Mouse (Mus musculus): ENCODE data around the gene Sppl2c. TPM values are rescaled to one million over a fixed set of nuclear protein-coding genes. Genes with fewer than 3 reads are reported as not detected.

Sppl2c gene
- polyA plus RNA-seq, 1 experiment from 2014 or later = not detected

DNA sequence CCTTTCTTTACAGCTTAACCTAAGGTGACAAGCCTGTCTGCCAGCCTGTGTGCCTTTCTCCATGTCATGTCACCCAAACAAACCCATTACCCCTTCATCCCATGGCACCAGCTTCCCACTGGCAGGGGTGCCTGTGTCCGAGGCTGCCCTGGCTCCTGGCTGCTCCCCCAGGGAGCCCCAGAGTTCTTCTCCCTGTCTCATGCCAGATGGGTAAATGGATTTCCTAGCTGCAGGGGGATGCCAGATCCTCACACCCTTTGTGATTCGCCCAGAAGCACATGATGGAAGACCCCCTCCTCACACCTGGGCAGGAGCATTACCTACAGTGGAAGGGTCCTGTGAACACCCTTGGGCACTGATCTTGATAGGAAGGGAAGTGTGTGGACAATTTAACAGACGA, 29.7 kb upstream of the Sppl2c start:
- Histone ChIP-seq H3K4me1 (ENCODE audit: control insufficient read depth, insufficient read depth, low read length) (peaks cover 19% of the 10 kb centered on the region; the same call in 1 of the 2 replicates), H3K9me3 (ENCODE audit: control insufficient read depth, low read length) (no peaks in the 10 kb centered on the region), H3K9ac (replicated peaks; ENCODE audit: low read length) (no peak overlapping the region), H3K4me3 (replicated peaks; ENCODE audit: low read depth, low read length) (no peak overlapping the region), H3K36me3 (ENCODE audit: control insufficient read depth, insufficient read depth, low read length) (no peaks in the 10 kb centered on the region), H3K27ac (replicated peaks; ENCODE audit: low read depth, low read length) (no peak overlapping the region), H3K27me3 (ENCODE audit: control insufficient read depth, insufficient read depth, low read length) (no peaks in the 10 kb centered on the region), H3K4me2 (ENCODE audit: low read length) (no peak overlapping the region)
- no peak for ATAC-seq (ENCODE audit: low FRiP score, low TSS enrichment)
- DNase-seq = no peak
- WGBS = 74% methylated on average over 3 of the region's 3 CpGs

DNA sequence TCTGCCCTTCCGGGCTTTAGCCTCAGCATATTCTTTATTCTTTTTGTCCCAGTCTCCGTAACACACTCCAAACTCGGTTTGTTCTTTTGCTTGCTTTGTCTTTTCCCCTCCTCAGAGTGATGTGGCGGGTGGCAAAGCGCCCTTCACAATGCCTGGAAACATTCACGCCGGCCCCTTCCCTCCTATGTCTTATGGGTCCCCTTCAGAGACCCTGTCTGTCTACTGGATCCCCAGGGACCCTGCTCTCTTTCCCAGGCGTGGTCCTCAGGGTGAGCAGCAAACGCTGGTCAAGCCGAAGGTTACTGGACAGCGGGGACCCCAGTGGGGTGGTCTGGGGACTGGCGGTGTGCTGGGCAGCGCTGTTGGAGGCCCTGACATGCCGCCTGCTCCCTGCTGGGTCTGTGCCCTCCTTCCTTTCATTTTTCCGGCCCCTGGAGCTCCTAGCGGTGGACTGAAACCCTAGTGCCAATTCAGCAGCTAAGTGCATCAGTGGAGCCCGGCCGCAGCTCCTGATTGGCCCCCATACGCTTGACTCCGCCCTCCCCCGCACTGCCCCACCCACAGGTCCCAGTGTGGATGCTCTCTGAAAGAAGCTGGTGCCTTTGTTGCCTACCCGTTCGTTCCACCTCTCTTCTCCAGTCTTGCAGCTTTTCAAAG, 28.4 kb upstream of the Sppl2c start:
- WGBS = under 1% methylated on average over 23 of the region's 23 CpGs
- Histone ChIP-seq H3K4me2 (ENCODE audit: low read length) (peak overlapping the region; percentile 82), H3K9ac (replicated peaks; ENCODE audit: low read length) (peak overlapping the region; percentile 64)

DNA sequence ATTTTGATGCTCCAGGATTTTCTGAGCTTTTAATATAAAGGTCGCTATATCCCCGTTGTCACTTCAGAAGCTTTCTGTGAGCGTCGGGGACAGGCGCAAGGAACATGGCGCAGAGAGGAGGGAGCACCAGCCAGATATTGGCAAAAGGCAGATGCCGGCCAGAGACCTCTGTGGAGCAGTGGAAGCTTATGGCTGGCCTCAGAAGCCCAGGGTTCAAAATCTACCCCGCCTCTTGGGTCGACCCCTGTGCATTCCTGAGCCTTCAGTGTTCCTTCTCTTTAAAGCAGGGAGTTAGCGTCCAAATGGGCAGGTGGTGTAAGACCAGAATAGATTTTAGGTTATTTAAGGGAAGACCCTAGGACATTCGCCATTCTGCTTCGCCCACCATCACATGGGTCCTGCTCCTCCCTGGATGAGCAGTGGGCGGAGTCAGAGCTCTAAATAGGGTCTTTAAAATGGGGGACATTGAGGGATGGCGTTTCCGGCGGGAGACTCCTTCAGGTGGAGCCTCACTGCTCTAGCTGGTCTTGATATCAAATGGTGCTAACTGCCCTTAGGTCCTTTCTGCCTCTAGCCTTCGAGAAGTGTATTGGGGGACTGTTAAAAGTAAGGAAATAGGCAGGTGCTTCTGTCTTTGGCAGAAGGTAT, 27.7 kb upstream of the Sppl2c start:
- Histone ChIP-seq H3K27me3 (ENCODE audit: control insufficient read depth, insufficient read depth, low read length) (no peaks in the 10 kb centered on the region), H3K4me3 (replicated peaks; ENCODE audit: low read depth, low read length) (peak overlapping the region; percentile 39), H3K9ac (replicated peaks; ENCODE audit: low read length) (peak overlapping the region; percentile 64), H3K9me3 (ENCODE audit: control insufficient read depth, low read length) (no peaks in the 10 kb centered on the region), H3K27ac (replicated peaks; ENCODE audit: low read depth, low read length) (peak overlapping the region; percentile 86), H3K36me3 (ENCODE audit: control insufficient read depth, insufficient read depth, low read length) (no peaks in the 10 kb centered on the region), H3K4me1 (ENCODE audit: control insufficient read depth, insufficient read depth, low read length) (peaks cover 19% of the 10 kb centered on the region; the same call in 1 of the 2 replicates), H3K4me2 (ENCODE audit: low read length) (peak overlapping the region; percentile 82)
- DNase-seq (peak; percentile 72), ATAC-seq (ENCODE audit: low FRiP score, low TSS enrichment) (peak; percentile 49; the same call in 1 of the 2 replicates)
- WGBS = 5% methylated on average over 17 of the region's 17 CpGs

More for the DNA sequence above, 28.4 kb upstream of the Sppl2c start:
- DNase-seq (peak; percentile 94), ATAC-seq (ENCODE audit: low FRiP score, low TSS enrichment) (peak; percentile 94)
- H3K36me3 ChIP-seq (ENCODE audit: control insufficient read depth, insufficient read depth, low read length) = no peaks in the 10 kb centered on the region
- H3K4me1 ChIP-seq (ENCODE audit: control insufficient read depth, insufficient read depth, low read length) = peaks cover 19% of the 10 kb centered on the region; the same call in 1 of the 2 replicates
- peak overlapping the region; percentile 39 for H3K4me3 ChIP-seq (replicated peaks; ENCODE audit: low read depth, low read length)
- H3K27ac ChIP-seq (replicated peaks; ENCODE audit: low read depth, low read length) = peak overlapping the region; percentile 86
- H3K9me3 ChIP-seq (ENCODE audit: control insufficient read depth, low read length) = no peaks in the 10 kb centered on the region
- no peaks in the 10 kb centered on the region for H3K27me3 ChIP-seq (ENCODE audit: control insufficient read depth, insufficient read depth, low read length)

DNA sequence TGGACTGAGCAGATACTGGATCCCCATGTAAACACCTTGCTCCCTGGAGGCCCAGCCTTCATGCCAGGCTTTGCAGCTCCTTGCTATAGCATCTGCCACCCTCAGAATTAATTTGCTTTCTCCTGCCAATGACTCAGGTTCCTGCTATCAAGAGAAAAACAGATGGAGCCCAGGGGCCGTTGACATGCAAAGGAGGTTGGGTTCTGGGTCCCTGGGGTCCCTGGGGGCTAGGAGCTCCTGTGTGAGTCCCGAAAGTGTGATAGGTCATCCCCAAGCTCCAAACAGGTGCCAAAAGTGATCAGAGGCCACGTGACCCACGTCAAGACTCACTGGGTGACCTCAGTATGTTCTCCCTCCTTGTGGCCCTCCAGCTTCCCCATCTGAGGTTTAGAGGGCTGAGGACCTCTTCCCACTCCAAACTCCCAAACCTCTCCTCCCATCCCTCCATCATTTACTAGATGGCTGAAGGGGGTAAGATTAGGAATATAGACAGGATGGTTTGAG, 26.3 kb upstream of the Sppl2c start:
- WGBS = 81% methylated on average over 4 of the region's 4 CpGs

DNA sequence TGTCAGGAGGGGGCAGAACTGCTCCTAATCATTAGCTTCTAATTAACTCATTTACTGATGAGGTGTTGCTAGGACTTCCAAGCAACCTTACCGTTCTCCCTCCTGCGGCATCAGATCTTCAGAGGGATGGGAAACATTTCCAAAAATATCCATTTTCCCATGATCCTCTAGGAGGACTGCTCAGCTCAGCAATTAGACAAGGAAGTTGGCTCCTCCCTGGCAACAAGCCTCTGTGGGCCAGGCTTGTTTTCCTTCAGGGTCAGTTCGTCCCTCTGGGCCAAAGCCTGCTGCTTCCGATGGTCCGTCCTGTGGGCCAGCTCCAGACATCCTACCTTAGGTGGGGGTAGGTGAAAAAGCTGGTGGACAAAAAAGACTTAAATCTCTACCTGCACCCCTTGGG, 25.0 kb upstream of the Sppl2c start:
- WGBS = 88% methylated on average over 5 of the region's 5 CpGs
- no peak overlapping the region for H3K27ac ChIP-seq (replicated peaks; ENCODE audit: low read depth, low read length)
- H3K4me3 ChIP-seq (replicated peaks; ENCODE audit: low read depth, low read length) = no peak overlapping the region
- no peaks in the 10 kb centered on the region for H3K27me3 ChIP-seq (ENCODE audit: control insufficient read depth, insufficient read depth, low read length)
- H3K36me3 ChIP-seq (ENCODE audit: control insufficient read depth, insufficient read depth, low read length) = no peaks in the 10 kb centered on the region
- no peaks in the 10 kb centered on the region for H3K9me3 ChIP-seq (ENCODE audit: control insufficient read depth, low read length)
- H3K4me2 ChIP-seq (ENCODE audit: low read length) = no peak overlapping the region
- H3K9ac ChIP-seq (replicated peaks; ENCODE audit: low read length) = no peak overlapping the region
- ATAC-seq (ENCODE audit: low FRiP score, low TSS enrichment) (no peak), DNase-seq (no peak)
- H3K4me1 ChIP-seq (ENCODE audit: control insufficient read depth, insufficient read depth, low read length) = peaks cover 19% of the 10 kb centered on the region; the same call in 1 of the 2 replicates

More for the DNA sequence above, 26.3 kb upstream of the Sppl2c start:
- no peak overlapping the region for H3K27ac ChIP-seq (replicated peaks; ENCODE audit: low read depth, low read length)
- DNase-seq (no peak), ATAC-seq (ENCODE audit: low FRiP score, low TSS enrichment) (no peak)
- H3K36me3 ChIP-seq (ENCODE audit: control insufficient read depth, insufficient read depth, low read length) = no peaks in the 10 kb centered on the region
- H3K9me3 ChIP-seq (ENCODE audit: control insufficient read depth, low read length) = no peaks in the 10 kb centered on the region
- no peaks in the 10 kb centered on the region for H3K27me3 ChIP-seq (ENCODE audit: control insufficient read depth, insufficient read depth, low read length)
- H3K4me2 ChIP-seq (ENCODE audit: low read length) = no peak overlapping the region
- H3K4me3 ChIP-seq (replicated peaks; ENCODE audit: low read depth, low read length) = no peak overlapping the region
- no peak overlapping the region for H3K9ac ChIP-seq (replicated peaks; ENCODE audit: low read length)
- peaks cover 19% of the 10 kb centered on the region; the same call in 1 of the 2 replicates for H3K4me1 ChIP-seq (ENCODE audit: control insufficient read depth, insufficient read depth, low read length)

DNA sequence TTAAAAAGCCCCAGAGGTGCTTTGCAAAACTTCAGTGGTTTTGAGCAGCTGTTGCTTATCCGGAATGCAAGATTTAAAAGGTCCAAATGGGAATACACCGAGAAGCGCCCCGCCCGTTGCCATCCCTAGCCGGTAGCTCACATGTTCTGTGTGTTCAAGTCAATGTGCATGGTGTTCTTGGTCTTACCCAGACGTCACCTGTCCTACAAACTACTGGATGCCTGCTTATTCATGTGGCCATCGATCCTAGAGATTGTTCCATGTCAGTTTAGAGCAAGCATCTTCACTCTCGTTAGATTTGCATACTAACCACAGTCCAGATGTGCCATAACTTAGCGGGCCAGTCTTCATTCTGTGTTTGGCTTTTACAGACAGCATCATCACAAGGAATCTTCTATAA, 21.9 kb upstream of the Sppl2c start:
- H3K4me1 ChIP-seq (ENCODE audit: control insufficient read depth, insufficient read depth, low read length) = peaks cover under 1% of the 10 kb centered on the region; the same call in 1 of the 2 replicates
- no peaks in the 10 kb centered on the region for H3K36me3 ChIP-seq (ENCODE audit: control insufficient read depth, insufficient read depth, low read length)
- 90% methylated on average over 10 of the region's 10 CpGs for WGBS
- ATAC-seq (ENCODE audit: low FRiP score, low TSS enrichment) (no peak), DNase-seq (no peak)
- H3K27me3 ChIP-seq (ENCODE audit: control insufficient read depth, insufficient read depth, low read length) = no peaks in the 10 kb centered on the region
- no peaks in the 10 kb centered on the region for H3K9me3 ChIP-seq (ENCODE audit: control insufficient read depth, low read length)
- no peak overlapping the region for H3K9ac ChIP-seq (replicated peaks; ENCODE audit: low read length)
- no peak overlapping the region for H3K4me3 ChIP-seq (replicated peaks; ENCODE audit: low read depth, low read length)
- no peak overlapping the region for H3K27ac ChIP-seq (replicated peaks; ENCODE audit: low read depth, low read length)
- H3K4me2 ChIP-seq (ENCODE audit: low read length) = no peak overlapping the region

DNA sequence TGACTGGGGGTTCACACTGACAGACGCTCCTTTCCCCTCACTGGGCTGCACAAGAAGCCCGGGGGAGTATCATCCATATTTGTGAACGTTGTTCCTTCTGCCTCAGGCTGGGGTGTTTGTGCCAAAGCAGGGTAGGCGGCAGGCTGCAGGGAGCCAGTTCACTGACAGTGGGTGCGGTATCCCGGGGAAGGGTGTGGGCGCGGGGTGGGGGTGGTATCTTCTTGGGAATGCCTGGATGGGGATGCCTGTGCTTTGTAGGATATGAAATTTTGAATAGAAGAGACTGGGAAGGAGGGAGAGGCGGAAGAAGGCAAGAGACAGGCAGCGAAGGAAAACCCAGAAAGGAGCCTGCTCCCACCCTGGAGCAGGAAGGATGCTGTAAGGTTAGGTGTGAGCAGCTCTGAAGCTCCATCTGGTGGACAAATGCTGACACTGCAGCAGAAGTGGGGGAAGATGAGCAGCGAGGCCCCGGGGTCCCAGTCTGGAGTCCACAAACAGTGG, 14.8 kb upstream of the Sppl2c start:
- ATAC-seq (ENCODE audit: low FRiP score, low TSS enrichment) = peak; percentile 49; the same call in 1 of the 2 replicates
- DNase-seq = peak; percentile 87
- WGBS = 30% methylated on average over 12 of the region's 12 CpGs
- Histone ChIP-seq H3K36me3 (ENCODE audit: control insufficient read depth, insufficient read depth, low read length) (no peaks in the 10 kb centered on the region), H3K4me3 (replicated peaks; ENCODE audit: low read depth, low read length) (no peak overlapping the region), H3K27ac (replicated peaks; ENCODE audit: low read depth, low read length) (0 out of 2 replicates have a peak overlapping the region, but pooled peaks have one; percentile 41), H3K4me2 (ENCODE audit: low read length) (no peak overlapping the region; the same call in 1 of the 2 replicates), H3K9ac (replicated peaks; ENCODE audit: low read length) (peak overlapping the region; percentile 46; the same call in 1 of the 2 replicates), H3K9me3 (ENCODE audit: control insufficient read depth, low read length) (no peaks in the 10 kb centered on the region), H3K27me3 (ENCODE audit: control insufficient read depth, insufficient read depth, low read length) (no peaks in the 10 kb centered on the region), H3K4me1 (ENCODE audit: control insufficient read depth, insufficient read depth, low read length) (0 out of 2 replicates have a peak, but pooled peaks cover 3% of the 10 kb centered on the region)

DNA sequence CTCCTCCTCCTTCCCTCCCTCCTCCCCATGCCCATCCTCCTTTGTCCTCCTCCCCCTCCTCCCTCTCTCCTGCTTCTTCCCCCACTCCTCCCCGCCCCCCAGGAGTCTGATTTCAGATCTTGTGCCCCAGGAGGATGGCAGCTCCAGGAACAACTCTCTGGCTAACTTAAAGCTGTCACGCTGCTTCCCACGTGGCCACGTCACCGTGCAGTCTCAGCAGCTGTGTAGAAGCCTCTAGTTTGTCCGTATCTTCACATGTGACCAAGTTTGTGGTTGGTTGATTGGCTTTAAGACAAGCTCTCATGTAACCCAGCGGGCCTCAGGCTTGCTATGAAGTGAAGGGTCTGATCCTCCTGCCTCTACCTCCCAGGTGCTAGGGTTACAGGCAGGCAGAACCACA, 7.2 kb upstream of the Sppl2c start:
- Histone ChIP-seq H3K9ac (replicated peaks; ENCODE audit: low read length) (no peak overlapping the region), H3K27ac (replicated peaks; ENCODE audit: low read depth, low read length) (no peak overlapping the region), H3K4me3 (replicated peaks; ENCODE audit: low read depth, low read length) (no peak overlapping the region), H3K4me2 (ENCODE audit: low read length) (no peak overlapping the region), H3K36me3 (ENCODE audit: control insufficient read depth, insufficient read depth, low read length) (no peaks in the 10 kb centered on the region), H3K27me3 (ENCODE audit: control insufficient read depth, insufficient read depth, low read length) (no peaks in the 10 kb centered on the region), H3K4me1 (ENCODE audit: control insufficient read depth, insufficient read depth, low read length) (no peaks in the 10 kb centered on the region), H3K9me3 (ENCODE audit: control insufficient read depth, low read length) (no peaks in the 10 kb centered on the region)
- 27% methylated on average over 7 of the region's 7 CpGs for WGBS
- ATAC-seq (ENCODE audit: low FRiP score, low TSS enrichment) = no peak
- no peak for DNase-seq

Measured in midbrain, embryonic 14.5 days (tissue).